Mouse (Mus musculus) spleen, adult 2 months (tissue): ENCODE data around the gene Ccdc130. TPM values are rescaled to one million over a fixed set of nuclear protein-coding genes. Genes with fewer than 3 reads are reported as not detected.

Experiments
- DNase-seq, 2 experiments: peaks; one replicate each; pipeline versions ENCODE4 v3.0.0 to v3.0.0-alpha.2; 2012 to 2021; ENCODE audit warnings: low spot score in 2 of 2, low read depth in 1 of 2
- H3K27ac ChIP-seq: fragments of 200-500 bp; 2 replicates; pipeline ENCODE4 v1.5.1; 2012; ENCODE audit warnings: low read length, inconsistent platforms; ENCODE audit not compliant: insufficient read depth
- H3K27me3 ChIP-seq: fragments of 200-500 bp; 2 replicates; pipeline ENCODE4 v1.6.1; 2012; ENCODE audit warnings: mild to moderate bottlenecking, moderate library complexity, low read length, inconsistent platforms; ENCODE audit not compliant: control insufficient read depth, insufficient read depth
- H3K36me3 ChIP-seq: fragments of 200-500 bp; 2 replicates; pipeline ENCODE4 v1.6.1; 2012; ENCODE audit warnings: mild to moderate bottlenecking, low read length, inconsistent platforms; ENCODE audit not compliant: control insufficient read depth, insufficient read depth
- H3K4me1 ChIP-seq: fragments of 200-500 bp; 2 replicates; pipeline ENCODE4 v1.6.1; 2011; ENCODE audit warnings: inconsistent platforms; ENCODE audit not compliant: control insufficient read depth, insufficient read depth, insufficient read length
- H3K4me3 ChIP-seq: fragments of 200-500 bp; 2 replicates; pipeline ENCODE4 v1.5.1; 2011; ENCODE audit warnings: mild to moderate bottlenecking, inconsistent platforms; ENCODE audit not compliant: insufficient read depth, insufficient read length; ENCODE audit errors: extremely low read depth
- CTCF ChIP-seq: fragments of 200-500 bp; IDR thresholded peaks from 2 replicates; pipeline ENCODE4 v1.5.1; 2011; ENCODE audit warnings: mild to moderate bottlenecking, inconsistent platforms; ENCODE audit not compliant: insufficient read depth, insufficient read length, insufficient replicate concordance; ENCODE audit errors: extremely low read depth
- POLR2A ChIP-seq: fragments of 200-500 bp; IDR thresholded peaks from 2 replicates; pipeline ENCODE4 v1.6.1; 2011; ENCODE audit warnings: low read depth, low read length, inconsistent platforms
- WGBS: fragments of 180-500 bp; shearing (Covaris S2); methylation state at CpG from one replicate; pipeline ENCODE4 v1.1.7; 2018; 5-methylcytosine and 5-hydroxymethylcytosine counted together
- polyA plus RNA-seq: library from polyadenylated mRNA; depleted of rRNA; stranded (reverse); fragments of >200 nt; gene quantifications from 2 replicates; pipeline ENCODE4 v1.2.3, GENCODE M21; 2012

Ccdc130 gene
- polyA plus RNA-seq, 1 experiment: 27.1 TPM

DNA sequence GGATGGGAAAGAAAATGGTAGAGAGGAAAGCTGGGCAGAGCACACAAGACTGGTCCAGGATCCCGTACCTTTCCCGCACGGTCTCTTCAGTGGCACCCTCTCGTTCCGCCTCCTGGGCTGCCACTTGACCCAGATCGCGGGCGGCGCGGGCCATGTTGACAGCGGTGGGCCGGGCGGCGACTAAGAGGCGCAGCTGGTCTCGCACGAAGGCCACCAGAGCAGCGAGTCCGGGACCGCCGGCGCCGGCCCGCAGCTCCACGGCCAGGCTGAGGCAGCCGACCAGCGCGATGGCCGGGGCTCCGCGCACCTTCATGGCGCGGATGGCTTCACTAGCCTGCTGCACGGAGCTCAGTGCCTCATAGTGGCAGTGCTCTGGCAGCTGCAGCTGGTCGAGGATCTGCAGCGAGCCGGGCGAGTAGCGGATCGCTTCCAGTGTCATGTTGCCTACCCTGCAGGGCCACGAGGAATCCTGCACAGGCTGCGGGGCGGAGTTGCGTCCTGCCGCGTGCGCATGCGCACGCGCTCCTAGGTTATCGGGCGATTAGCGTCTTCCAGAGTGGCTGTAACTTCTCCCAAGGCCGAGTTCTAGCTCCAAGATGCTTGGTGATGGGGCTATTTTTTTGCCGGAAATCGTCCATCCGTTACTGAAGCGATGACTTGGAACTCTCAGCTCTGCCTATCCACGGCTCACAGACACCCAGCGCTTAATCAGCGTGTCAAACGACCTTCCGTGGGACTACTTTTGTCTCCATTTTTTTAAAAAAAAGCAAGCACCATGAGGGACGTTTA, 13.2 kb downstream of the Ccdc130 start, which contains the start of gene Mri1:
Gene Mri1, minus strand, starts transcription at position 505 of the 789 bp plus-strand sequence.
- H3K36me3 ChIP-seq: peaks cover 25% of the 10 kb centered on the region

DNA sequence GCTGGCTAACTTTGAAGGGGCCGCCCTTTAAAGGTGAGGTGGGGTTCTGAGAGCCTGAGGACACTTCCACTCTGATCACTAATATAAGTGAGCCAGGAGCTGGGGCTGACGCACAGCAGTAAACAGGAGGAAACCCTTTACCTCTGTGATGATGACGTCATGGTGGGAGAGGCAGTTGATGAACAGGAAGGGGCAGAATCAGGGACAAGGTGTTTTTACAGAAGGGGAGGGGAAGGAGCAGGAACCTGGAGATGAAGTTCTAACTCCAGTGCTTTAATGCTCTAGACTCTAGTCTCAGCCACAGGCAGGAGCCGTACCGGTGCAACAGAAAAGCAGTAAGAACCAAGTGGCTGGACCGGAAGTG, 13.7 kb downstream of the Ccdc130 start:
- peaks cover 7% of the 10 kb centered on the region; the same call in 1 of the 2 replicates for H3K4me1 ChIP-seq
- H3K27ac ChIP-seq: peak overlapping the region; percentile 76
- peak overlapping the region; percentile 98 for H3K4me3 ChIP-seq
- DNase-seq: peak in 1 of 2 experiments; percentile 44
- H3K27me3 ChIP-seq: no peaks in the 10 kb centered on the region
- TF ChIP-seq POLR2A (no peak), CTCF (no peak)
- peaks cover 23% of the 10 kb centered on the region for H3K36me3 ChIP-seq
- 11% methylated on average over 6 of the region's 6 CpGs for whole genome bisulfite sequencing

More for the DNA sequence above, 13.2 kb downstream of the Ccdc130 start, which contains the start of gene Mri1:
- Histone ChIP-seq H3K4me3 (peak within 1 kb of the TSS; percentile 98), H3K27ac (peak within 1 kb of the TSS; percentile 76), H3K27me3 (no peaks in the 10 kb centered on the region), H3K4me1 (peaks cover 7% of the 10 kb centered on the region; the same call in 1 of the 2 replicates)
- TF ChIP-seq POLR2A (peak; percentile 65; the same call in 1 of the 2 replicates), CTCF (no peak)
- WGBS: under 1% methylated on average over 64 of the region's 64 CpGs
- DNase-seq: peak; percentile 69 to 70

- Histone ChIP-seq H3K27ac (no peak overlapping the region), H3K27me3 (no peaks in the 10 kb centered on the region), H3K4me1 (peaks cover 7% of the 10 kb centered on the region; the same call in 1 of the 2 replicates), H3K4me3 (0 out of 2 replicates have a peak overlapping the region, but pooled peaks have one; percentile 11), H3K36me3 (peaks cover 20% of the 10 kb centered on the region)
- WGBS: 90% methylated on average over 3 of the region's 3 CpGs
- TF ChIP-seq CTCF (no peak), POLR2A (no peak)
- no peak for DNase-seq
Measured at GRCm38 (mm10) chr8:84255858-84256257, 14.3 kb downstream of the Ccdc130 start.

DNA sequence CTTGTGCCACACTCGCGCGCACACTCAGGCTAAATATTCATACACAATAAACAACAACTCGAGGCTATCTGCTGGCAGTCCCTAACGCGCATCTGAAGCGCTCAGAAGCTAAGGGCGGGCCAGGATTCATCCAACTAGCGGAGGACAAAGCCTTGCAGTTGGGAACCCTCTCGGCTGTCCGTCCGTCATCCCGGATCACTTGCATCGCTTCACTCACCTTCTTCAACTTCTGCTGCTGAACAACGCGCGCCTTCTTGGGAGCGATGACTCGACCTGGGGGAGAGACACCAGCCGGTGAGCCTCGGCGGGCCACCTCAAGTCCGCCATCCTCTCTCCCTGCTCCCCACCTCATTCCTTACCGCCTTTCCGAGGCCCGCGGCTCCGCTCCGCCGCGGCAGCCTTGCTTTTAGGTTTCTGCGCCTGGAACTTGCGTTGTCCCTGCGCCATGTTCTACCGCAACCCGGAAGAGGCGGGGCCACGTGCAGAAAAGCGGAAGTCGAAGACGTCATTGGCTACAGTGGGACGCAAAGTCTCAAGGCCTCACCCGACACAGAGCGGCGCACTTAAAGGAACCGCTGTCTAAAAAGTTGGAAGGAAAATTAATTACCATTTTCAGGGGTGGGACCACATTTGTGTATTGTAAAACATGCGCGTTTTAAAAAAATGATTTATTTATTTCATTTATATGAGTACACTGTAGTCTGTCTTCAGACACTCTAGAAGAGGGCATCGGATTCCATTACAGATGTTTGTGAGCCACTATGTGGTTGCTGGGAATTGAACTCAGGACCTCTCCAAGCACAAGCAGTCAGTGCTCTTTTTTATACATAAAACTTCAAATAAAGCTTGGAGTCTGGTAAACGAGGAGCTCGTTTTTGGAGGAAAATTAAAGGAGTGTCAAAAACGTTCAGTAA, 20.7 kb downstream of the Ccdc130 start, which contains the start of gene D8Ertd738e:
Gene D8Ertd738e, minus strand, starts transcription at position 463 of the 914 bp plus-strand sequence.
- 5% methylated on average over 52 of the region's 52 CpGs for WGBS
- Histone ChIP-seq H3K4me1 (no peaks in the 10 kb centered on the region), H3K27ac (peak within 1 kb of the TSS; percentile 92), H3K36me3 (peaks cover 24% of the 10 kb centered on the region), H3K4me3 (peak within 1 kb of the TSS; percentile 98), H3K27me3 (no peaks in the 10 kb centered on the region)
- DNase-seq: peak; percentile 86 to 93
- TF ChIP-seq POLR2A (peak; percentile 94), CTCF (no peak)

DNA sequence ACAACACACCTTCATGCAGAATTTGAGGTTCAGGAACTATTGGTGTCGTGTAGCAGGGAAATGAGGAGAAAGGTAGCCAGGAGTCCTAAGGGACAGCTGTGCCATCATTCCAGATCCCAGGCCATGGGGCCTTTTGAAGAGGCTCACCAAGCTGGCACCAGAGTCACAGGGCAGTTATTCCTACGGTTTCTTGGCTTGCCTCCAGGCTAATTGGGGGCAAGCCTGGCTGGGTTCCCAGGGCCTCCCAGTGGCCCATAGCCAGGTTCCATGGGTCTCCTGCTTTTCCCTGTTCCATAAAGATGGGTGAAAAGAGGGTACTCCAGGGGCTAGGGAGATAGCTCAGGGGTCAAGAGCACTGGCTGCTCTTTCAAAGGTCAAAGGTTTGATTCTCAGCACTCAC, 28.4 kb downstream of the Ccdc130 start:
- H3K27me3 ChIP-seq: no peaks in the 10 kb centered on the region
- DNase-seq: no peak
- peaks cover 2% of the 10 kb centered on the region; the same call in 1 of the 2 replicates for H3K4me1 ChIP-seq
- no peak for TF ChIP-seq POLR2A
- no peak for TF ChIP-seq CTCF
- no peak overlapping the region for H3K4me3 ChIP-seq
- peaks cover 13% of the 10 kb centered on the region for H3K36me3 ChIP-seq
- H3K27ac ChIP-seq: no peak overlapping the region
- 88% methylated on average over 2 of the region's 2 CpGs for WGBS

DNA sequence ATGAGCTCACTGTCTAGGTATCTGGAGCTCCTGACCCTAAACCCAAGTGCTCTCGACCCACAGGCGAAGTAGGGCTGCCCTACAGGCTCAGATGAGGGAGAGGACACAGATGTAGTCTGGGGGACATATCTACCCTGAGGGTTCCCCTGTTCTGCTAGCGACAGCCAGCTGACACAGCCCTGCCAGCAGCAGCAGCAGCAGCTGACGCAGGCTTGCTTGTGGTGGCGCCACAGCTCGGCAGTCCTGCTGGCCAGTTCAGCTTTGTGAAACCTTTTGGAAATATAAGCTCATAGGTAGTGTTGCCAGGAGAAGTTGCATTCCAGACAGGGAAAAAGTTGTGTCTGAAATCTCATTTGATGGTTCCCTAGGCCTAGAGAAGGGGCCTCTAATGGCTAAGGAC, 29.0 kb downstream of the Ccdc130 start:
- TF ChIP-seq CTCF (no peak), POLR2A (no peak)
- Histone ChIP-seq H3K27ac (no peak overlapping the region), H3K27me3 (no peaks in the 10 kb centered on the region), H3K36me3 (peaks cover 10% of the 10 kb centered on the region), H3K4me3 (no peak overlapping the region), H3K4me1 (peaks cover 2% of the 10 kb centered on the region; the same call in 1 of the 2 replicates)
- DNase-seq: no peak
- 83% methylated on average over 6 of the region's 6 CpGs for WGBS
